Mouse (Mus musculus) MN1 (cell line): Measurements from ENCODE around the gene Tmub2.

Source experiments
- DNase-seq: peaks from one replicate; pipeline ENCODE4 v3.0.0-alpha.2; 2016; ENCODE audit warnings: low spot score

The Tmub2 gene

DNA sequence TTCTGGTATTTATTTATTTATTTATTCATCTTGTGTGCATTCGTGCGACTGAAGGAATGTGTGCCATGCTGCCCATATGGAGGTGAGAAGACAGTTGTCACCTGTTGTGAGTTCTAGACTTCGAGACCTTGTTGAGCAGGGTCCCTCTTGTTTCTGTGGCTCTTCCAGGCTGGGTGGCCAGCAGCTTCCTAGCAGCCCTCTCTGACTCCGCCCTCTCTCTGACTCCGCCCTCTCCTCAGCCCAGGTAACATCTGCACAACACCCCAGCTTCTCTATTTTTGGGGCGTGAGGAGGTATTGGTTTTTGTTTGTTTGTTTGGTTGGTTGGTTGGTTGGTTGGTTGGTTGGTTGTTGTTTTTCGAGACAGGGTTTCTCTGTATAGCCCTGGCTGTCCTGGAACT, 43.1 kb downstream of the Tmub2 start:
- no peak for DNase-seq

DNA sequence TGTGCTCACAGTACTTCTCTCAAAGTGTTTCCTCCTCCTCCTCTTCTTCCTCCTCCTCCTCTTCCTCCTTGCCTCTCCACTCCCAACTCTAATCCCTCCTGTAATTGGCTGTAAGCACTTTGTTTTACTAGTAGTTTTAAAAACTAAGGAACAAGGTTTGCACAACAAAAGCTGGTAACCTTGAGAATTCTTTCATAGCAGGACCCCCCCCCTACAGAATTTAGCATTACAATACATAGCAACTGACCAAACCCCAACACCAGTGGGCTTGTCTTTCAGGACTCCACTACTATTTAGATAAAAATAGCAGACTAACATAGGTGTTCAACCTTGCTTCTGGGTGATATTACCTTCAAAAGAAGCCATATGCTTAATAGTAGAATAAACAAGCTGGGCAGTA, 44.8 kb downstream of the Tmub2 start:
- no peak for DNase-seq

DNA sequence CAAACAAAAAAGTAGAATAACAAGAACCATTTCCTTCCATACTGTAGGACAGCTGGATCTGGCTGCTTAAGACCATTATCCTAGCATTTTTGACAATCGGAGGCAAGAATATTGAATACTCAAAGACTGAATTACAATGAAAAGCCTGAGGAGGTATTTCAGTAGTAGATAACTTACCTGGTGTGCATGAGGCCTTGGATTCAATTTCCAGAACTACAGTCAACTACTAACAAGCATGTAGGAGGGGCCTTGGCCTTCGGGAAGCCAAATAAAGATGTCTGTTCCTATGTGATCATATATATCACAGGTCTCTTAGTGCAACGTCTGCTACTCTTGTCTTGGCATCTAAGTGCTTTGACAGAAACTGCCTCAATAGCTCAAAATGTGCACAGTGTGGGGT, 45.3 kb downstream of the Tmub2 start:
- DNase-seq, result no peak

DNA sequence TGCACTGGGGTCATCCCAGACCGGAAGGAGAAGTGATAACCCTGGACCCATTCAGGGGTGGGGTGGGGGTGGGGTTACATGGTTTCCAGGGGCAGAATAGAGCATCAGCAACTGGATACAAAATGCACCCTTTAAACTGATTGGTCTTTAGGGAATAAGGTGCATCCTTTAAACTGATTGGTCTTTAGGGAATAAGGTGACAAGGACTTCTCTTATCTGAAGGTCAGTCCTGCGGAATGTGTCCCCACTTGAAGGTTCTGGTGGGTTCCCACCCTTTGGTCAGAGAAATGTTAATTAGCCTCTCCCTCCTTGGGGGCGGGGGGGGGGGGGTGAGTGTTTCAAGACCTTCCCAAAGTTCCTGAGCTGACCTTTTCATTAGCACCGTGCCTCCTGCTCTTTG, 47.1 kb downstream of the Tmub2 start:
- DNase-seq, result no peak

DNA sequence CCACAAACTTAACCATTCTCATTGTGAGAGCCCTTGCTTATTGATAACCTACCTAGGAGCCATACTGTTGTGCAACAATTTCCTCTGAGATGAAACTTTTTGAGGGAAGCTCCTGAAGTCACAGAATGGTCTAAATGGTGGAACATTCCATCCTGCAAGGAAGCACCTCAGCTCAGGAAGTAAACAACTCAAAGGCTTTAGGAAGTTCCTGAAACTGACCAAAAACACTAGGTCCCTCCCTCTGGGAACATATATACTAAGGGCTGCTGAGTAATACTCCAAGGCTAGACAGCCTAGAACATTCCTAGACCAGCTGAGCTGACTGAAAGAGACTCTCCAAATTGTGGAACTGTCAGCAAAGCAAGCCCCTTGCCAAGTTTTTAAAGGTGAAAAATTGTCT, 48.3 kb downstream of the Tmub2 start:
- DNase-seq, result no peak

DNA sequence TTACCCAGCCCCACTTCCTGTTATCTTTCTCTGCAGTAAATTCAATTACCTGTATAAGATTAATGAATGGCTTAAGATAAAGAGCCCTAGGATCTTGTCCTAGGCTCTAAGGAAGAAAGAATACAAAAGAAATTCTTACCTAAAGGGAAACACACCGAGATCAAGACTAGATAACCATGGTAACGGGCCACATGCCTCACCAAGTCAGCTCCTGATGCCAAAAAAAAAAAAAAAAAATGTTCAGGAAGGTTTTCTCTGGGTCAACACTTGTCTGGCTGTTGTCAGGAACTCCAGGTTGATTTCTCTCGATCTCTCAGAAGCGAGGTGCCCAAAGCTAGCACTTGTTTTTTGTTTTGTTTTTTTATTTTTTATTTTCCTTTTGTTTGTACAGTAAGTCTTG, 49.3 kb downstream of the Tmub2 start:
- DNase-seq, result peak; percentile 41

DNA sequence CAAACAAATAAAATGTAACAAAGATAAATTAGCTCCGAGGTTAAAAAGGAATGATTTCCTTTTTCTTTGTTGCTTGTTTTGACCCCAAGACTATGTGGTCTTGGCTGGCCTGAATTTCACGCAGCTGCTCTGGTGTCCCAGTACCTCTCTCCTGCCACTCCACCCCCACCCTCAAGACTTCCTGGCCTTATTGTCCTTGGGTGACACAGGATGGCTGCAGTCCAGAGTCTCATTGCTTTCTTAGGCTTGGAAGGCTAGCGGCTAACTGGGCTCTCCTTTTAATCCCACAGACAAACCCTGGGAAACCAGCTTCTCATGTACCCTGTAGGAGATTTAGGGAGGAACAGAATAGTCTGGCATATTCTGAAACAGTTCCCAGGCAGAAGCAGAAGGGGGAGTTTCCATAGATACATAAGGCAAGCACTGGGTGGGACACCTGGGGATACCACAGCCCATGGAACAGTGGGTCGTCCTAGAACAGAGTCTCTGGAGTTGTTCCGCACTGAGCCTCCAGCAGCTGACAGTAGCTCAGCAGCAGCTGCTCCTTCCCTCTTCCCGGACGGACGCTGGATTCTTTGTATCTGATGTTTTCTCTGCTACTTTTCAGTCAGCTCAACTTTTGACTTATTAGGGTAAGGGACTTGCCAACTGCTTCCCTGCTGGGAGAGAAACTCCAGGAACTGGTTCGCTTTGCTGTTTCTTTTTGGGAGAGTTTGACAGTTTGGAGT, 50.4 kb downstream of the Tmub2 start:
- DNase-seq, result no peak

DNA sequence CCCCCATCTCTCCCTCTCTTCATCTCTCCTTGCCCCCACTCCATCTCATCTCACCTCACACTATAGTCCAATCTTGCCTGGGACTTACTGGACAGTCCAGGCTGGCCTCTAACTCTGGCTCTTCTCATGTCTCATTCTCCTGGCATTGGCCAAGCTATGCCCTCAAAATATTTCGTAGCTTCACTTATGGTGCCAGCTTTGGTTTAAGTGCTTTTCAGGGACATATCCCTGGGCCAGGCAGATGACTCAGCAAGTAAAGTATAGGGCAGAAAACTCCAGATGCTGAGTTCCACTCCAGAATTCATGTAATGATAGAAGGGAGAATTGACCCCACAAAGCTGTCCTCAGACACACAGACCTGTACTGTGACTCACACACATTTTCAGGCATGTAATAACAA, 51.5 kb downstream of the Tmub2 start:
- DNase-seq, result no peak

DNA sequence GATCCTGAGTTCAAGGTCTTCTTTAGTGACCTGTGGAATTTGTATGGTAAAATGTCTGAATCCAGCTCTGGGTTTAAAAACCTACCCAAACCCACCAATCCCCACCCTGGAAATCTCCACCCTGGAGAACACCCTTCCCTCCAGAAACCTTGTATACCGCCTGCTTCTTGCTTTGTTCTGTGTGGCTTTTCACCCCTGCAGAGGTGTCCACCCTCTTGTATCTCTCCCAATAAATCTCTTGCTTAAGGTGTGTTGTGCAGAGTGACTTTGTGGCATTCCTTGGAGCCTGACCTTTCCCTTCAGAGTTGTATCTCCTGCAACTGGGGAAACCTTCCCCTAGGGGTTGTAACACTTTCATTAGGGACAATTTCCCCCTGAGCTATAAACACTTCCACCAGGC, 53.2 kb downstream of the Tmub2 start:
- DNase-seq, result no peak

DNA sequence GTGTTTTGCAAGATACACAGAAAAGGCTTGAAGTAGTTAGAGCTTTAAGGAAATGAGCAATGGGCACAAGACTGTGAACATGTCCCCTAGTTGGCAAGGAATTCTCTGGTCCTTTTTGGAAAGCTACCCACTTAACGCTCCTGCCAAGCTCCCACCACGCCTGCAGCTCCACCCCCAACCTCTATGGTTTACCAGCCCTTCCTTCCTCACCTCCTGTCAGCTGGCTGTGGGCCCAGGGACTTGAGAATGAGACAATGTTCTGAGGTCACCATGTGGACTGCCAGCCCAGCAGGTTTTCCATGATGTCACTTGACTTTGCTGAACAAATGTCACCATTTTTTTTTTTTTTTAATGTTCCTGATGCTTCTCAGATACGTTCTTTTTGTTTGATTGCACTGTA, 53.8 kb downstream of the Tmub2 start:
- DNase-seq, result peak; percentile 78
